In the genomic region with DNA sequence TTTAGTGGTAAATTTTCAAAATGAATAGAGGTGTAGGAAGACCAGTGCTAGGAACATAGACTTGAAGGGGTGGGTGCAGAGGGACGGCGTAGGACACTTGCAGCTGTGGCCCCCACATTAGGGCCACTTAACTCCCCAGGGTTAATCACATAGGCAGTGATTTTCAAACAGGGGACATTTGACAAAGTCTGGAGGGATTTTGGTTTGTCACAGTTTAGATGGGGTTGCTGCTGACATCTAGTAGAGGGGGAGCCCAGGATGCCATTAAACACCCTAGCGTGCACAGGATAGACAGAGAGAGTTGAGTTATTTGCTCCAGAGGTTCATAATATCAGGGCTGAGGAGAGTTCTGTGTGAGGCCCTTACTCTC, we compare ENCODE assay signal across 15 mouse cellular contexts. TPM values are rescaled to one million over a fixed set of nuclear protein-coding genes. Genes with fewer than 3 reads are reported as not detected.
A peak's percentile ranks its signal among the peaks of the same experiment; 100 is the strongest.
DNase-seq lines count a peak whose midpoint lies in the region; ATAC-seq and TF ChIP-seq lines count a peak whose summit lies in the region.
"Had no signal": no experiment of that assay in that cellular context is flagged by ENCODE, and none has a peak within 500 bp of the region (broad histone marks: within the 10 kb centered on the region; RNA-seq: fewer than 3 reads in every experiment).

No protein-coding gene starts in this region.

- no peak for TF ChIP-seq POLR2A in CH12.LX (IDR thresholded peaks at IDR 0.05; ENCODE audit: low read depth, low read length)

- DNase-seq in kidney, postnatal 0 days (ENCODE audit: low spot score), result no peak
- no peak for DNase-seq in kidney, postnatal 25 days
- peak; percentile 69 for DNase-seq in CH12.LX (ENCODE audit: extremely low read depth)
- no peak for DNase-seq in layer of hippocampus, postnatal 25 days (ENCODE audit: extremely low spot score in 1 of 2, low spot score in 1 of 2)
- DNase-seq: cerebellum, adult 18-20 months; gastrocnemius, postnatal 14 days; right cerebral cortex, adult 18-20 months had no signal

- H3K27ac ChIP-seq in heart, embryonic 13.5 days (replicated peaks), result peak overlapping the region; percentile 66
- no peak overlapping the region; the same call in 1 of the 2 replicates for H3K27ac ChIP-seq in heart, embryonic 12.5 days (ENCODE audit: poor library complexity, severe bottlenecking)
- peak overlapping the region; percentile 72 for H3K27ac ChIP-seq in kidney, postnatal 0 days
- H3K27ac ChIP-seq in CH12.LX (ENCODE audit: insufficient read depth, low read depth) (peak overlapping the region; percentile 88), macrophage (peak overlapping the region; percentile 57)
- H3K27ac ChIP-seq: lung, embryonic 15.5 days had no signal

- no peaks in the 10 kb centered on the region for H3K36me3 ChIP-seq in heart, embryonic 13.5 days
- no peaks in the 10 kb centered on the region for H3K36me3 ChIP-seq in heart, embryonic 12.5 days
- no peaks in the 10 kb centered on the region for H3K36me3 ChIP-seq in kidney, postnatal 0 days (ENCODE audit: insufficient read depth, low read length)
- H3K36me3 ChIP-seq in CH12.LX (replicated peaks in 1 of 2; ENCODE audit: control insufficient read depth in 1 of 2, insufficient read depth in 1 of 2, low read length in 1 of 2), result no peaks in the 10 kb centered on the region
- H3K36me3 ChIP-seq in macrophage (ENCODE audit: inconsistent target), result no peaks in the 10 kb centered on the region
- H3K36me3 ChIP-seq: embryonic facial prominence, embryonic 13.5 days; forebrain, embryonic 10.5 days; lung, embryonic 15.5 days had no signal

- in situ Hi-C loops in CH12.LX (cut with MboI; ENCODE audit: low pct_ligation_motif_present, low pct_unique_long_range_greater_than_20kb, low sequenced_read_pairs), result no loop called here

- H3K27me3 ChIP-seq in heart, embryonic 13.5 days (replicated peaks), result 0 out of 2 replicates have a peak, but pooled peaks cover 4% of the 10 kb centered on the region
- H3K27me3 ChIP-seq in heart, embryonic 12.5 days (replicated peaks), result no peaks in the 10 kb centered on the region
- no peaks in the 10 kb centered on the region for H3K27me3 ChIP-seq in kidney, postnatal 0 days (ENCODE audit: insufficient read depth, low read length)
- H3K27me3 ChIP-seq in CH12.LX (replicated peaks), result peaks cover 2% of the 10 kb centered on the region
- H3K27me3 ChIP-seq: embryonic facial prominence, embryonic 13.5 days; lung, embryonic 15.5 days had no signal

- peaks cover 46% of the 10 kb centered on the region for H3K4me1 ChIP-seq in heart, embryonic 13.5 days
- peaks cover 52% of the 10 kb centered on the region for H3K4me1 ChIP-seq in heart, embryonic 12.5 days (replicated peaks)
- no peaks in the 10 kb centered on the region; the same call in 1 of the 2 replicates for H3K4me1 ChIP-seq in kidney, postnatal 0 days (replicated peaks; ENCODE audit: insufficient read depth, low read length)
- peaks cover 45 to 85% of the 10 kb centered on the region in 2 experiments for H3K4me1 ChIP-seq in CH12.LX (ENCODE audit: control insufficient read depth in 1 of 2, insufficient read depth in 2 of 2)

- no peak for ATAC-seq in heart, embryonic 13.5 days (ENCODE audit: extremely low read depth, insufficient number of reproducible peaks, low FRiP score, low TSS enrichment)
- ATAC-seq in heart, embryonic 12.5 days (ENCODE audit: insufficient number of reproducible peaks, low FRiP score), result no peak
- ATAC-seq in kidney, postnatal 0 days (replicated peaks; ENCODE audit: low FRiP score, low read depth), result no peak
- ATAC-seq in megakaryocyte-erythroid progenitor cell, adult 5-6 weeks (replicated peaks; ENCODE audit: low FRiP score, low TSS enrichment, poor library complexity, severe bottlenecking), result no peak

- TF ChIP-seq CTCF in kidney, postnatal 0 days (IDR thresholded peaks at IDR 0.05; ENCODE audit: low read depth), result no peak
- TF ChIP-seq CTCF in CH12.LX (conservative IDR thresholded peaks at IDR 0.05 in 1 of 2, IDR thresholded peaks at IDR 0.05 in 1 of 2; ENCODE audit: low read depth in 2 of 2, low read length in 2 of 2), result no peak

- TF ChIP-seq RAD21 in CH12.LX (IDR thresholded peaks at IDR 0.05; ENCODE audit: low read depth, low read length), result no peak

- TF ChIP-seq EP300 in CH12.LX (IDR thresholded peaks at IDR 0.05; ENCODE audit: low read length), result no peak; the same call in 1 of the 2 replicates

- no peak overlapping the region for H3K4me2 ChIP-seq in heart, embryonic 13.5 days
- H3K4me2 ChIP-seq in heart, embryonic 12.5 days, result no peak overlapping the region
- no peak overlapping the region for H3K4me2 ChIP-seq in kidney, postnatal 0 days (ENCODE audit: low read length)
- H3K4me2 ChIP-seq in CH12.LX (ENCODE audit: insufficient read depth, low read depth, poor library complexity, severe bottlenecking), result peak overlapping the region; percentile 48
- H3K4me2 ChIP-seq: embryonic facial prominence, embryonic 13.5 days; lung, embryonic 15.5 days had no signal

- dilution Hi-C loops in CH12.LX (cut with MboI; ENCODE audit: extremely low pct_ligation_motif_present, extremely low pct_unique_long_range_greater_than_20kb, low sequenced_read_pairs), result no loop called here

- no peak overlapping the region for H3K4me3 ChIP-seq in heart, embryonic 13.5 days
- H3K4me3 ChIP-seq in heart, embryonic 12.5 days, result no peak overlapping the region
- H3K4me3 ChIP-seq in kidney, postnatal 0 days (replicated peaks; ENCODE audit: low read depth, low read length), result no peak overlapping the region
- H3K4me3 ChIP-seq in CH12.LX (replicated peaks in 1 of 3; ENCODE audit: low read depth in 2 of 3, low read length in 2 of 3, poor library complexity in 1 of 3) (no peak overlapping the region), macrophage (ENCODE audit: inconsistent target) (no peak overlapping the region)
- H3K4me3 ChIP-seq: embryonic facial prominence, embryonic 13.5 days; forebrain, embryonic 10.5 days; lung, embryonic 15.5 days had no signal

- no peaks in the 10 kb centered on the region for H3K79me2 ChIP-seq in CH12.LX (replicated peaks; ENCODE audit: control insufficient read depth, extremely low read depth, insufficient read depth, poor library complexity, severe bottlenecking)
- no peaks in the 10 kb centered on the region for H3K79me2 ChIP-seq in macrophage (ENCODE audit: inconsistent target)

- no peaks in the 10 kb centered on the region for H3K9me3 ChIP-seq in heart, embryonic 13.5 days
- no peaks in the 10 kb centered on the region for H3K9me3 ChIP-seq in heart, embryonic 12.5 days (replicated peaks)
- H3K9me3 ChIP-seq in kidney, postnatal 0 days (replicated peaks; ENCODE audit: low read length), result no peaks in the 10 kb centered on the region
- H3K9me3 ChIP-seq in CH12.LX (replicated peaks; ENCODE audit: low read length), result no peaks in the 10 kb centered on the region
- H3K9me3 ChIP-seq: embryonic facial prominence, embryonic 13.5 days; forebrain, embryonic 10.5 days; lung, embryonic 15.5 days had no signal

- peak overlapping the region; percentile 50; the same call in 1 of the 2 replicates for H3K9ac ChIP-seq in heart, embryonic 13.5 days
- H3K9ac ChIP-seq in heart, embryonic 12.5 days, result no peak overlapping the region
- no peak overlapping the region for H3K9ac ChIP-seq in kidney, postnatal 0 days (ENCODE audit: low read depth, low read length)
- 0 out of 2 replicates have a peak overlapping the region, but pooled peaks have one; percentile 4 for H3K9ac ChIP-seq in CH12.LX (ENCODE audit: insufficient read depth, low read depth)
- H3K9ac ChIP-seq: lung, embryonic 15.5 days had no signal

- WGBS in heart, embryonic 13.5 days, result 72% methylated on average over 3 of the region's 3 CpGs
- WGBS in heart, embryonic 12.5 days, result 70% methylated on average over 3 of the region's 3 CpGs
- WGBS in kidney, postnatal 0 days, result 81% methylated on average over 3 of the region's 3 CpGs
- WGBS in macrophage (ENCODE audit: missing documents), result 89% methylated on average over 3 of the region's 3 CpGs

TF ChIP-seq in CH12.LX, 34 proteins besides CTCF, POLR2A, EP300 and RAD21 (continues in another document):
- TF ChIP-seq MAFK (IDR thresholded peaks at IDR 0.05; ENCODE audit: insufficient replicate concordance, low read length), result no peak
- peak; percentile 34 for TF ChIP-seq MEF2A (IDR thresholded peaks at IDR 0.05; ENCODE audit: borderline replicate concordance, low read depth, low read length)

RNA-seq across cellular contexts. Expression of gene Id3, which starts 19.5 kb away (rescaled TPM):
- 288 and 305 TPM in 2 replicates for polyA plus RNA-seq in heart, embryonic 13.5 days (2015; fragmentation: Nextera tagmentation; extraction: Ambion mirVana)
- 320 and 321 TPM in 2 replicates for polyA plus RNA-seq in heart, embryonic 12.5 days (2016; fragmentation: Nextera tagmentation; extraction: Ambion mirVana)
- 764 and 829 TPM in 2 replicates for polyA plus RNA-seq in kidney, postnatal 0 days (2015; fragmentation: Nextera tagmentation; extraction: Ambion mirVana)
- total RNA-seq in CH12.LX (2012; rRNA removed) (41.1 and 85.5 TPM in 2 replicates), CH12.LX (2014; rRNA removed) (96.0 and 116 TPM in 2 replicates)
- polyA plus RNA-seq in CH12.LX (2012; ENCODE audit: insufficient read length, low read depth) (17.6 and 18.3 TPM in 2 replicates), macrophage (2018) (0.34 to 38.1 TPM (median 3.1 TPM) in 3 replicates)
- 100 to 1,000 TPM in 1 of 26 experiments, 10 to 100 TPM in 17, 1 to 10 TPM in 6, under 1 TPM in 1, not detected in 1; 0.79 to 106 (median 19.0) TPM for total RNA-seq in macrophage (2018; cell fraction: chromatin; rRNA removed)
- 10 to 100 TPM in 15 of 26 experiments, 1 to 10 TPM in 7, under 1 TPM in 4; 0.19 to 99.1 (median 14.3) TPM for total RNA-seq in macrophage (2018; cell fraction: cytosol; rRNA removed)
- 100 to 1,000 TPM in 6 of 26 experiments, 10 to 100 TPM in 16, 1 to 10 TPM in 2, not detected in 2; 1.7 to 296 (median 18.8) TPM for total RNA-seq in macrophage (2018; cell fraction: nucleus; rRNA removed)
- 10 to 100 TPM; 51.7 to 62.5 TPM for total RNA-seq in layer of hippocampus, postnatal 25 days (2021)
- 1.5 and 7.8 TPM in 2 replicates for total RNA-seq in megakaryocyte-erythroid progenitor cell, adult 5-6 weeks (2014; fragmentation: Nextera tagmentation)
- total RNA-seq in megakaryocyte-erythroid progenitor cell, adult 5-6 weeks (2017), result 1.9 and 3.1 TPM in 2 replicates
- total RNA-seq: common myeloid progenitor, adult 5-6 weeks had no signal

RNA-seq across cellular contexts. Expression of gene E2f2, which starts 48.4 kb away (rescaled TPM):
- 6.2 and 6.6 TPM in 2 replicates for polyA plus RNA-seq in heart, embryonic 13.5 days (2015; fragmentation: Nextera tagmentation; extraction: Ambion mirVana)
- 8.1 and 9.3 TPM in 2 replicates for polyA plus RNA-seq in heart, embryonic 12.5 days (2016; fragmentation: Nextera tagmentation; extraction: Ambion mirVana)
- polyA plus RNA-seq in kidney, postnatal 0 days (2015; fragmentation: Nextera tagmentation; extraction: Ambion mirVana), result 3.2 and 3.8 TPM in 2 replicates
- total RNA-seq in CH12.LX (2012; rRNA removed) (7.2 and 7.6 TPM in 2 replicates), CH12.LX (2014; rRNA removed) (4.4 and 4.9 TPM in 2 replicates)
- polyA plus RNA-seq in CH12.LX (2012; ENCODE audit: insufficient read length, low read depth) (3.9 and 6.1 TPM in 2 replicates), macrophage (2018) (1.5 to 5.0 TPM (median 2.6 TPM) in 3 replicates)
- total RNA-seq in macrophage (2018; cell fraction: chromatin; rRNA removed), result 1 to 10 TPM; 1.3 to 8.2 (median 3.5) TPM
- 1 to 10 TPM in 22 of 26 experiments, under 1 TPM in 4; 0.38 to 2.9 (median 1.6) TPM for total RNA-seq in macrophage (2018; cell fraction: cytosol; rRNA removed)
- total RNA-seq in macrophage (2018; cell fraction: nucleus; rRNA removed), result 10 to 100 TPM in 1 of 26 experiments, 1 to 10 TPM in 25; 1.1 to 12.0 (median 3.1) TPM
- total RNA-seq in layer of hippocampus, postnatal 25 days (2021), result 1 to 10 TPM in 1 of 2 experiments, under 1 TPM in 1; 0.59 to 1.2 TPM
- 11.1 and 17.0 TPM in 2 replicates for total RNA-seq in megakaryocyte-erythroid progenitor cell, adult 5-6 weeks (2014; fragmentation: Nextera tagmentation)
- 4.5 and 10.2 TPM in 2 replicates for total RNA-seq in megakaryocyte-erythroid progenitor cell, adult 5-6 weeks (2017)

Comparison
In these comparisons a context has a peak if more than half of its experiments do, and no peak if none do; other contexts are left out.
1. H3K9ac ChIP-seq: peak in heart, embryonic 13.5 days (single experiment) and CH12.LX (single experiment); none in heart, embryonic 12.5 days (single experiment) and kidney, postnatal 0 days (single experiment).